Mouse (Mus musculus): ENCODE measurements around the gene Tnnt1. TPM values are rescaled to one million over a fixed set of nuclear protein-coding genes. Genes with fewer than 3 reads are reported as not detected.
"Not testable (repeated sequence)": the region's sequence is repeated elsewhere in the genome, so short reads cannot be mapped to it uniquely, and the experiment has no call there.

The Tnnt1 gene
- polyA plus RNA-seq, 1 experiment from 2014 or later = 10.8 TPM

DNA sequence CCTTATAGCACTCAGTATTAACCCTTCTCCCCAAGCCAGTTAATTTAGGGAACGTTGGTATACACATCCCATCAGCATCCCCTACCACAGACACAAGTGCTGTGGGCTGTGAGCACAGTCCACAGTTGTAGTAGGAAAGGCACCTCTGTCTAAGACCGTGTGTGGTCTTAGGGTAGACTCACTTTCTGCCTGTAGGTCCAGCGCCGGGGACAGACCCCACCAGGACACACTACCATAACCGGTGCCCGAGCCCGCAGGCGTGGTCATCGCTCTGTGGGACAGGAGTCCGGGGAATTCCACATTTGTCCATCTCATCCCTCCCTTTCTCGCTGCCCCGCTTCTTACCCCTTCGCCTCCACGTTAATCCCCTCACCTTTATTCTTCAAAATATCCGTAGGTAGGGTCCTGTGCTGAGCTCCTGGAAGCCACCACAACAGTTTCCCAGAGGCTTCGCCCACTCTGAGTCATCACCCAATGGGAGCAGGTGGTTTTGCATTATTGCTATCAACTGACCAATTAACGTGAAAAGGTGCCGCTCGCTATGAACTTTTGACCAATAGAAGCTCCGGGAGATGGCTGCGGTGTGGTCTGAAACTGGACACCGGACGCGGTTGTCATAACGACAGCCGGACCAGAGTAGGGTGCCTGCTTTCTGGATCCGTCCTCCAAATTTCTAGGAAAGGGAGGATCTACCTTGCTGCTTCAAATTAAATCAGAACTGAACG is 16.0 kb upstream of the Tnnt1 start, which contains the start of gene Dnaaf3:
Dnaaf3 (minus strand) TSS at position 449 of the 725 bp plus-strand sequence.
- 2% methylated on average over 28 of the region's 28 CpGs for WGBS
- DNase-seq (ENCODE audit: low spot score) (peak; percentile 97), ATAC-seq (replicated peaks; ENCODE audit: low FRiP score, low read depth) (peak; percentile 98)
- Histone ChIP-seq H3K27ac (no peak within 1 kb of the TSS), H3K27me3 (ENCODE audit: insufficient read depth, low read length) (no peaks in the 10 kb centered on the region), H3K4me2 (ENCODE audit: low read length) (peak within 1 kb of the TSS; percentile 62), H3K4me3 (replicated peaks; ENCODE audit: low read depth, low read length) (peak within 1 kb of the TSS; percentile 35), H3K36me3 (ENCODE audit: insufficient read depth, low read length) (no peaks in the 10 kb centered on the region), H3K9me3 (replicated peaks; ENCODE audit: low read length) (no peaks in the 10 kb centered on the region), H3K4me1 (replicated peaks; ENCODE audit: insufficient read depth, low read length) (peaks cover 6% of the 10 kb centered on the region; the same call in 1 of the 2 replicates), H3K9ac (ENCODE audit: low read depth, low read length) (0 out of 2 replicates have a peak within 1 kb of the TSS, but pooled peaks have one; percentile 28)
- no peak for TF ChIP-seq CTCF (IDR thresholded peaks at IDR 0.05; ENCODE audit: low read depth)

DNA sequence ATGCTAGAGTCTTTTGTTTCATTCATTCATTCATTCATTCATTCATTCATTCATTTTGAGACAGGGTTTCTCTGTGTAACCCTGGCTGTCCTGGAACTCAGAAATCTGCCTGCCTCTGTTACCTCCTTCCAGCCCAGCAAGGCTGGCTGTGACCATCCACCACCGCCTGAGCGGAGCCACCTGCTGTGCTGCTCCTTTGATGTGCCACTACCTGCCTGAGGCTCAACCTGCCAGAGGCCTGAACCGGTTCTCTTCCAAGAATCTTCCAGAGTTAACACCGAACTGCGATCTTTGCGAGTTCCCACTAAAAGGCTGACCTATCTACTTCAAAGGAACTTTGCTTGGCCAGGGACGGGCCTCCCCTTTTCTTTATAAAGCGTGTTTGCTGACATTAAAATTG is 14.0 kb upstream of the Tnnt1 start:
- not testable (repeated sequence) for H3K27ac ChIP-seq; H3K9me3 ChIP-seq (replicated peaks; ENCODE audit: low read length); H3K36me3 ChIP-seq (ENCODE audit: insufficient read depth, low read length); H3K9ac ChIP-seq (ENCODE audit: low read depth, low read length); ATAC-seq (replicated peaks; ENCODE audit: low FRiP score, low read depth); H3K27me3 ChIP-seq (ENCODE audit: insufficient read depth, low read length); H3K4me3 ChIP-seq (replicated peaks; ENCODE audit: low read depth, low read length); H3K4me2 ChIP-seq (ENCODE audit: low read length); H3K4me1 ChIP-seq (replicated peaks; ENCODE audit: insufficient read depth, low read length); DNase-seq (ENCODE audit: low spot score)
- 43% methylated on average over 7 of the region's 8 CpGs for WGBS

DNA sequence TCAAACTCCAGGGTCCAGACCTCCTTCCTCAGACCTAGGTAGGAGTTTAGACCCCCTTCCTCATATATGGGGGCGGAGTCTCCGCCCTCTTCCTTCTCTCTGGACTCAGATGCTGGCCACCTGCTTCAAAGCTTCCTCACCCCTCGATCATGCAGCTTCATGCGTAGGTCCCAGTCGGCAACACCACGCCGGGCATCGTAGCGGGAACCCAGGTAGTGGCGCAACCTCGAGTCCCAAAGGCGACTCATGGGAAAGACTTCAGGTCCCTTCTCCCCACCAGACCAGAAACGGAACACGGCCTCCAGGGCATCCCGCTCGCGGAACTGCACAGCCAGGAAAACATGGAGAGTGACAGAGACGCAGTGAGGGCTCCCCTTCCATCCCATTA is 11.1 kb upstream of the Tnnt1 start:
- H3K9ac ChIP-seq (ENCODE audit: low read depth, low read length) = no peak overlapping the region; the same call in 1 of the 2 replicates
- no peak for TF ChIP-seq CTCF (IDR thresholded peaks at IDR 0.05; ENCODE audit: low read depth)
- no peak for ATAC-seq (replicated peaks; ENCODE audit: low FRiP score, low read depth)
- DNase-seq (ENCODE audit: low spot score) = no peak
- H3K4me1 ChIP-seq (replicated peaks; ENCODE audit: insufficient read depth, low read length) = peaks cover 8% of the 10 kb centered on the region; the same call in 1 of the 2 replicates
- H3K4me3 ChIP-seq (replicated peaks; ENCODE audit: low read depth, low read length) = 0 out of 2 replicates have a peak overlapping the region, but pooled peaks have one; percentile 8
- H3K9me3 ChIP-seq (replicated peaks; ENCODE audit: low read length) = no peaks in the 10 kb centered on the region
- no peaks in the 10 kb centered on the region for H3K27me3 ChIP-seq (ENCODE audit: insufficient read depth, low read length)
- no peaks in the 10 kb centered on the region for H3K36me3 ChIP-seq (ENCODE audit: insufficient read depth, low read length)
- 57% methylated on average over 18 of the region's 18 CpGs for WGBS
- H3K4me2 ChIP-seq (ENCODE audit: low read length) = peak overlapping the region; percentile 49
- no peak overlapping the region for H3K27ac ChIP-seq

DNA sequence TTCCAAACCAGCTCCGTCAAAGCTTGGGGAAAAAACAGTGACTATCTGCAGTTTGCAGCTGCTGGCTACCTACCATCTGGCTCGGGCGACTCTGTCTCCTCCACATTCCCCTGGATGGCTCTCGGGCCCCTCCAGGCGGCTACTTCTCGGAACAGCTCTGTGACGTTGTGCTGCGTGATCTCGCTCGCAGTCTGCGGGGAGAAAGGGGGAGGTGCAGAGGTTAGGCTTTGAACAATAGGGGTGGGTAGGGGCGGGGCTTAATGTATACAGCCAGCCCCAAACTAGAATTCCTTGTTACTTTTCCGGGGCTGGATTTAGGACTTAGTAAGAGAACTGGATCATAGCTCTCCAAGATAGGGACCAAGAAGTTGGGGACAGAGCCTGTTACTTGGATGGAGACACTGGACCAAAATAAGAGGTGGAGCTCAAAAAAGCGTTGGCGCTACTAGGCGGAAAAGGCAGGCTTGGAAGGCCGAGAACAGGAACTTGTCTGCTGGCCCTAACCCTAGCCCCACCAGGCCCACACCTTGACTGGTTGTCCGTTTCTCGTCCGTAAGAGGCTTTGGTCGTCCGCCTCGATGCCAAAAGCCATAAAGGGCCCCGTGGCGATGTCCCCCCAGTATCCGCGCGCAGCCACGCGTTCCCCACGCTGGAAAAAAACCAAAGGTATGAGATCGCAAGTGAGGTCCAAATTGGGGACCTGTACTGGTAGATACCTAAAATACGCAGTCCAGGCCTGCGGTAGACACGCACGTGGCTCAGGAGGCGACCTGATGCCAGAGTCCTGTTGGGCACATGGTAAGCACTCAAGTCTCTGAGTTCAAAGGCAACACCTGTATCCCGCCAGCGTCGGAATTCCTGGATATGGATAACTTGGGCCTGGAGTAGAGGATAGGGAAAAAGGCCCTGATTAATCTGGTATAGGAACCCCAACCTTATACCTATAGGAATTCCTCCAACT is 10.4 kb upstream of the Tnnt1 start:
- H3K9ac ChIP-seq (ENCODE audit: low read depth, low read length) = peak overlapping the region; percentile 46; the same call in 1 of the 2 replicates
- peaks cover 3% of the 10 kb centered on the region; the same call in 1 of the 2 replicates for H3K4me1 ChIP-seq (replicated peaks; ENCODE audit: insufficient read depth, low read length)
- H3K4me2 ChIP-seq (ENCODE audit: low read length) = peak overlapping the region; percentile 49
- peak overlapping the region; percentile 8; the same call in 1 of the 2 replicates for H3K4me3 ChIP-seq (replicated peaks; ENCODE audit: low read depth, low read length)
- H3K36me3 ChIP-seq (ENCODE audit: insufficient read depth, low read length) = no peaks in the 10 kb centered on the region
- no peaks in the 10 kb centered on the region for H3K27me3 ChIP-seq (ENCODE audit: insufficient read depth, low read length)
- no peak overlapping the region for H3K27ac ChIP-seq
- WGBS = 30% methylated on average over 40 of the region's 40 CpGs
- DNase-seq (ENCODE audit: low spot score) (peak; percentile 95), ATAC-seq (replicated peaks; ENCODE audit: low FRiP score, low read depth) (peak; percentile 82)
- TF ChIP-seq CTCF (IDR thresholded peaks at IDR 0.05; ENCODE audit: low read depth) = peak; percentile 80
- H3K9me3 ChIP-seq (replicated peaks; ENCODE audit: low read length) = no peaks in the 10 kb centered on the region

DNA sequence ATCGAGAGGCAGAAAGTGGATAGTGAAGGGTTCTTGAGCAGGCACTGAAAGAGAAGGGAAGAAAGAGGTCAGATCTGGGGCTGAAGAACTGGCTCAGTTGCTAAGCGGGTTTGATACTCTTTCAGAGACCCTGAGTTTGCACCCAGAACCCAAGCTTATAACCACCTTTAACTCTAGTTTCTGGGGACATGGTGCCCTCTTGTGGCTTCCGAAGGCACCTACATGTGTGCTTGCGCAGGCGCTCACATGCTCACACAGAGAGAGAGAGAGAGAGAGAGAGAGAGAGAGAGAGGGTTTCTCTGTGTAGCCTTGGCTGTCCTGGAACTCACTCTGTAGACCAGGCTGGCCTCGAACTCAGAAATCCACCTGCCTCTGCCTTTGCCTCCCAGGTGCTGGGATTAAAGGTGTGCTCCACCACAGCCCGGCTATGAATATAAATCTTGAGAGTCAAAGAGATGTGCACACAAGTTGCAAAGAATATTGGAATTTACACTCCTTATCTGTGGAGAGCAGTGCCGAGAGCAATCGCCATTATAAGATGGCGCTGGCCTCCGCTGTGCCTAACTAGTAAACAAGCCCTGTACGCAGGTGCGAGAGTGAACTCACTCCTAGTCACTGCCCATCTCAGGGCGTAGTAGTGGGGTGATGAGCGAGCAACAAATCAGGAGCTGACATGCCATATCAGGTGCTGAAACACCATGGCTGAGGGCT is 8.2 kb upstream of the Tnnt1 start, which contains the start of gene Tnni3:
Tnni3 (minus strand) TSS at position 18 of the 711 bp plus-strand sequence.
- WGBS = 66% methylated on average over 15 of the region's 15 CpGs
- H3K9me3 ChIP-seq (replicated peaks; ENCODE audit: low read length) = not testable (repeated sequence)

More for the DNA sequence above, 8.2 kb upstream of the Tnnt1 start, which contains the start of gene Tnni3:
- not testable (repeated sequence) for ATAC-seq (replicated peaks; ENCODE audit: low FRiP score, low read depth); H3K4me3 ChIP-seq (replicated peaks; ENCODE audit: low read depth, low read length); H3K27me3 ChIP-seq (ENCODE audit: insufficient read depth, low read length); H3K4me1 ChIP-seq (replicated peaks; ENCODE audit: insufficient read depth, low read length); H3K9ac ChIP-seq (ENCODE audit: low read depth, low read length); H3K36me3 ChIP-seq (ENCODE audit: insufficient read depth, low read length); H3K27ac ChIP-seq; H3K4me2 ChIP-seq (ENCODE audit: low read length)
- peak; percentile 82 for DNase-seq (ENCODE audit: low spot score)
- TF ChIP-seq CTCF (IDR thresholded peaks at IDR 0.05; ENCODE audit: low read depth) = peak; percentile 79

Data from kidney, postnatal 0 days (tissue).